17 mouse cellular contexts compared by ENCODE assay signal in the genomic region with DNA sequence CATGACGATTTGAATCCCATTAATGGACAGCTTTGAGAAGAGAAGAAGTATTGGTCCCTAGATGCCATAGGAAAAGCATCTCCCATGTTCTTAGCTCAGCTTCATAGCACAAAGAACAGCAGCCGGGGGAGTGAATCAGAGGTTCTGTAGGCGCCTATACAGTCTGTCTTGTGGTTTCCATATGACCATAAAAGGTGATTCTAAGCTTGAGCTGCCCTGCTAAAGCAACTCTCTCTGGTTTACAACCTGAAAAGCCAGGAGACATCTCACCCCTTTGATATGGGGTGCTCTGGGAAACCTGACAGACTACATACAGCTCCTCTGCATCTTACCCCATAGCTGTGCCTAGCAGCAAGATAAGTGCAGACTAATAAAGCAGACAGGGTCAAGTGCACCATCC.
"Had no signal": no experiment of that assay in that cellular context is flagged by ENCODE, and none has a peak within 500 bp of the region (broad histone marks: within the 10 kb centered on the region; RNA-seq: fewer than 3 reads in every experiment).

No protein-coding gene starts in this region.

- H3K27ac ChIP-seq: layer of hippocampus, adult 2 months; limb, embryonic 12.5 days; liver, embryonic 13.5 days; lung, embryonic 15.5 days; macrophage; neural tube, embryonic 15.5 days had no signal

- H3K36me3 ChIP-seq: limb, embryonic 12.5 days; liver, embryonic 13.5 days; lung, embryonic 15.5 days; neural tube, embryonic 15.5 days had no signal

- ATAC-seq: liver, postnatal 0 days; midbrain, embryonic 16.5 days had no signal

- H3K27me3 ChIP-seq: liver, embryonic 13.5 days; lung, embryonic 15.5 days; neural tube, embryonic 15.5 days had no signal

- H3K4me3 ChIP-seq: layer of hippocampus, adult 2 months; limb, embryonic 12.5 days; liver, embryonic 13.5 days; lung, embryonic 15.5 days; megakaryocyte, embryonic 14.5 days; neural tube, embryonic 15.5 days had no signal

- H3K9me3 ChIP-seq: liver, embryonic 13.5 days; lung, embryonic 15.5 days; neural tube, embryonic 15.5 days had no signal

- DNase-seq: kidney, adult 11 months; kidney, adult 9 months; kidney, postnatal 10 days; kidney, postnatal 4 days; liver; liver, embryonic 13.5 days; liver, postnatal 0 days; lung, postnatal 14 days; right cerebral cortex, adult 18-20 months; right cerebral cortex, postnatal 25 days had no signal

- H3K4me1 ChIP-seq: limb, embryonic 12.5 days; liver, embryonic 13.5 days; lung, embryonic 15.5 days; megakaryocyte, embryonic 14.5 days; neural tube, embryonic 15.5 days had no signal
